Mouse (Mus musculus): ENCODE data around the gene Pparg. TPM values are rescaled to one million over a fixed set of nuclear protein-coding genes. Genes with fewer than 3 reads are reported as not detected.

Gene Pparg
- total RNA-seq, 2 experiments from 2014 or later, result 4.1 to 6.4 TPM

- intact Hi-C loops (cut with DNase I), result no loop called here
- DNase-seq (ENCODE audit: low spot score in 2 of 2), result no peak
These were observed 10.9 kb upstream of the Pparg start for GRCm38 (mm10) chr6:115349641-115350464.

- DNase-seq (ENCODE audit: low spot score in 2 of 2), result peak in 1 of 2 experiments; percentile 7
- intact Hi-C loops (cut with DNase I), result loop anchor here (2.0 kb wide), 1 partner anchor 69 kb away; no protein-coding TSS in a partner anchor
These were observed 1.1 kb downstream of the Pparg start for GRCm38 (mm10) chr6:115361606-115362462.

DNA sequence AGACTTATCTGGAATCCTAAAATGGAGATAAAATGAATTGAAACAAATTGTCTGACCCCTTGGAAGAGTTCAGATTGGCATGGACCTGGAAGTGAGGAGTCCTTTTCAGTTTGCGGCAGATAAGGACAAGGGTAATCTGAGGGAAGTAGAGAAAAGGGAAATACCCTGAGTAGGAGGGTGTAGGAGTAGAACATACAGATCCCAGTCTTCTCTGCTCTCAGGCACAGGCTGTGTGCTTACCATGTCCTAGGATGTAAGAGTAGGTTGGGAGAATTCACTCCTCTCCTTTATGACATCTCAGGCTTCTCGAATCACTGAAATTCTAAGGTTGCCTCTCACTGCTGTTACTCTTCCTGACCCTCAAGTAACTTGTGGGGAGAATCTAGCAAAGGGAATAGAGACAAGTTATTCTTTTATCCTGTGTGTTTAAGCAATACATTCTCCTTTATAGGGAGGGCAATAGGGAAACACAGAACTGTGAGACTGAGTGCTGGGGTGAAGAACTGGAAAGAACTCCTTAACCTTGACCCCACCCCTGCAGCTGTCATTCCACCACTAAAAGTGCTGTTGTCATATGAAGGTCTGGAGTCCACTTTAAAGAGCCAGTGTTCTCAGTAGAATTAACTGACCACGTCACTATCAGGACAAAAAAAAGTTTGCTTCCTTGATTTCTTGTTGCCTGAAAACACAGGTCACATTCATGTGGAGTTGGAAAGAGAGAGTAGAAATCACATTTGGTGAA is 6.3 kb downstream of the Pparg start:
- no peak for DNase-seq (ENCODE audit: low spot score in 2 of 2)
- intact Hi-C loops (cut with DNase I), result no loop called here

- intact Hi-C loops (cut with DNase I), result no loop called here
- no peak for DNase-seq (ENCODE audit: low spot score in 2 of 2)
These were observed 14.4 kb downstream of the Pparg start for GRCm38 (mm10) chr6:115374871-115375852.

DNA sequence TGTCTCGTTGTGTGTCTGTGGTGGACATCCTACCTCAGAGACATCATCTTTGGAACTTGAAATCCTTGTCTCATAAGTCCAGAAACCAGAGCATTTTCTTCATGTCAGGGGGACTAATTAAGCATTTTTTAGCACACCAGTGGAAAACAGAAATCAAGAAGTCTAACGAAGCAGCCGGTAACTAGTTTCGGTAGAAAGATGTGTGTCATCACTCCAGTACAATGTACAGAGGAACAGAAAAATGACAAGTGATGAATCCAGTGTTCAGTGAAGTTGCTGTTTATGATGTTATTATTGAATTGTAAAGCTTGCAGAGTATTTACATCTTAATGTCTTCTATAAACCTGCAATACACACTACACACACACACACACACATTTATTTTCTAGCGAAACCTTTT is 19.8 kb downstream of the Pparg start:
- intact Hi-C loops (cut with DNase I), result no loop called here
- DNase-seq (ENCODE audit: low spot score in 2 of 2), result no peak

GRCm38 (mm10) chr6:115382712-115383111 is 22.0 kb downstream of the Pparg start:
- DNase-seq (ENCODE audit: low spot score in 2 of 2), result no peak
- intact Hi-C loops (cut with DNase I), result no loop called here

DNA sequence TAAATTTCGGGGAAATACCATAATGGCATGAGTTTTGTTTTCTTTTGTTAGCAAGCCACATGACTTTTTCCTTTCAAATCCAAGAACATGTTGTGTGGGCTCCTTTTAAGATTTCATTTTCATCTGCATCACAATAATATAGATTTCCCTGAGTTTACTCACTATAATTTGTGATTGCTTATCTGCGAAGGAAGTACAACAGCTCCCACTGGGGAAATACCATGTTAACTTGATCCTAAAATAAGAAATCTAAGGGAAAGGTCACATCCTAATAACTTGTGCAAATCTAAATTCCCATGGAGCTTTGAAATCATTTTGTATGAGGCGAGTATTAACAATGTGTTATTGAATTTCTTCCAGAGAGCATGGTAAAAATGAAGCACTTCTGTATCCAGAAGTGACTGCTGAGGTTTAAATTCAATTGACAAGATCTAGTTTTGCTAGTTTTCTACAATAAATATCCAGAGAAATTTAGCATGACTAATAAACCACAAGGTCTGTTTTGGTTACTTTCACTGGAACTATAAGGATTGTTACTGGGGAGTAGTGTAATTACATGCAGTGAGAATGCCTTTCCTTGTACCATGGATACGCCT is 29.3 kb downstream of the Pparg start:
- intact Hi-C loops (cut with DNase I), result no loop called here

GRCm38 (mm10) chr6:115396911-115397310 is 36.2 kb downstream of the Pparg start:
- intact Hi-C loops (cut with DNase I), result no loop called here
- DNase-seq (ENCODE audit: low spot score in 2 of 2), result no peak

More for the DNA sequence above, 29.3 kb downstream of the Pparg start:
- DNase-seq (ENCODE audit: low spot score in 2 of 2), result no peak

GRCm38 (mm10) chr6:115404354-115404753 is 43.6 kb downstream of the Pparg start:
- DNase-seq (ENCODE audit: low spot score in 2 of 2), result no peak
- intact Hi-C loops (cut with DNase I), result no loop called here

DNA sequence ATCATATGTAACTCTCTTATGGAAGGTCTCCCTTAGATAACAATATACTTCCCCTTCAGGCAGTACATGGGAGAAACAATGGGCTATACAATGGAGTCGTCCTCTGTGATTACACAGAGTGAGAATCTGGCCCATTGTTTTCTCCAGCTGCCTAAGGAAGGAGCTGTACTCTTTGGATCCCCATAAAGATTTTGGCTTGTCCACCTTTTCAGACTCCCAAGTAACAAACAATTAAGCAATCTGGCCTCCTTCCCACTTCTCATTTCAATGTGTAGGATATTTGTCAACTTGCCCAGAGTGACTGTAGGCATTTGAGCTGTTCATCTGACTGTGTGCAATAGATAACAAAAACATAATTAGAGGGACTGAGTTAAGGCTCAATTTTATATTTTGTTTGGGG is 50.7 kb downstream of the Pparg start:
- peak in 1 of 2 experiments; percentile 21 for DNase-seq (ENCODE audit: low spot score in 2 of 2)
- intact Hi-C loops (cut with DNase I), result no loop called here

DNA sequence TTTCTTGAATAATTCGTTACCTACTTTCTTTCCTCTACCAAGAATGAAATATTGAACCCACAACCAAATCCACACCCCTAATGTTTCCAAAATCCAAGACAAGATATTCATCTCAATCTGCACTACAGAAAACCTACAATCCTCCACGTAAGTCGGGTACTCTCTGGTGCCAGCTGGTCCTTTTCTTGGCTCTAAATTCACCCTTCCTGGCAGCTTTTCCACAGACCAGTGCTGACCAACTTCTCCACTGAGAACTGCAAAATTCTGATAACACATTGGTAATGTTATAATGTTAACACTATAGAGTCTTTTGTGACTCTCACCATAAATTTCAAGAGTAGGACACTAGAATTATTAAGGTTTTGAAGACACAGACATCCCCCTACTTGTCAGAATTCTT is 57.4 kb downstream of the Pparg start:
- DNase-seq (ENCODE audit: low spot score in 2 of 2), result no peak
- intact Hi-C loops (cut with DNase I), result no loop called here

GRCm38 (mm10) chr6:115418964-115419363 is 58.2 kb downstream of the Pparg start:
- no peak for DNase-seq (ENCODE audit: low spot score in 2 of 2)
- intact Hi-C loops (cut with DNase I), result no loop called here

GRCm38 (mm10) chr6:115420963-115421362 is 60.2 kb downstream of the Pparg start:
- intact Hi-C loops (cut with DNase I), result no loop called here
- DNase-seq (ENCODE audit: low spot score in 2 of 2), result no peak

DNA sequence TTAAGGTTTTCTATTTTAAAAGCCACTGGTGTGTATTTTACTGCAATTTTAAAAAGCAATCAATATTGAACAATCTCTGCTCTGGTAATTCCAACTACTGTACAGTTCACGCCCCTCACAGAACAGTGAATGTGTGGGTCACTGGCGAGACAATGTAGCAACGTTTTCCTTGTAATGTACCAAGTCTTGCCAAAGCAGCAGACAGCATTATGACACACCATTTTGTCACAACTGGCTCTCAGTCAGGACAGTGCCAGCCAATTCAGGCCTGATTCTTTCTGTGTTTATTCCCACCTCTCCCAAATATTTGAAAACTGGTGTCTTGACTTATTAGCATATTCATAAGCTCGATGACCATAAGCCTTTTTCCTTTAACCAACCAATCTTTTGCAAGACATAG is 60.9 kb downstream of the Pparg start:
- no peak for DNase-seq (ENCODE audit: low spot score in 2 of 2)

GRCm38 (mm10) chr6:115424433-115424832 is 63.7 kb downstream of the Pparg start:
- DNase-seq (ENCODE audit: low spot score in 2 of 2), result no peak
- intact Hi-C loops (cut with DNase I), result no loop called here

More for the DNA sequence above, 60.9 kb downstream of the Pparg start:
- intact Hi-C loops (cut with DNase I), result no loop called here

GRCm38 (mm10) chr6:115432726-115433125 is 72.0 kb downstream of the Pparg start:
- no peak for DNase-seq (ENCODE audit: low spot score in 2 of 2)
- intact Hi-C loops (cut with DNase I), result no loop called here

DNA sequence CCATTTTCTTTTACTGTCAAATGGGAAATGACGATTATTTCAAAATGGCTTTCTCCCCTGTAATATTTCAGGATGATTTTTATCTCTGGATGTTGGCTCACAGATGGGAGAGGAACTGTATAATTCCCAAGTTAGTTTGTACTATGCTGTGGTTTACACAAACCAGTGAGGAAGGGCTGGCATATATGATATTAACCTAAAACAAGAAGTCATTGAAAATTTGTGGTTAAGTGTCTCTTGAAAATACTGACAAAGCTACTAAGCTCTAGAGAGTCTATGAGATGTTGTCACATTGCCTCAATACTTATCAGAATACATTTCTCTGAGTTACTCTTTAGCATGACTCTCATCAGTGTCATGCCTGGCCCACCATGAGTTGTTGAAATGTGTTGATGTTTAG is 73.3 kb downstream of the Pparg start:
- no peak for DNase-seq (ENCODE audit: low spot score in 2 of 2)
- intact Hi-C loops (cut with DNase I), result no loop called here

- no peak for DNase-seq (ENCODE audit: low spot score in 2 of 2)
- intact Hi-C loops (cut with DNase I), result no loop called here
These were observed 74.1 kb downstream of the Pparg start for GRCm38 (mm10) chr6:115434816-115435215.
